Mouse (Mus musculus) forebrain, embryonic 13.5 days (tissue): ENCODE data around the gene Rps11. TPM values are rescaled to one million over a fixed set of nuclear protein-coding genes. Genes with fewer than 3 reads are reported as not detected.
"Not testable (repeated sequence)": the region's sequence is repeated elsewhere in the genome, so short reads cannot be mapped to it uniquely, and the experiment has no call there.

Experiments used
- ATAC-seq: fragments of 200-750 bp; cut with Nextera tagmentation; 2 replicates; pipeline ENCODE4 v1.8.0; 2017
- H3K27ac ChIP-seq: fragments of 300-500 bp; sonication (generic); 2 replicates; pipeline ENCODE4 v1.5.1; 2015; ENCODE audit warnings: inconsistent platforms, mild to moderate bottlenecking, moderate library complexity
- H3K27me3 ChIP-seq: fragments of 300-500 bp; sonication (generic); 2 replicates; pipeline ENCODE4 v1.6.1; 2015; ENCODE audit warnings: mild to moderate bottlenecking, inconsistent platforms
- H3K36me3 ChIP-seq: fragments of 300-500 bp; sonication (generic); 2 replicates; pipeline ENCODE4 v1.6.1; 2015; ENCODE audit warnings: mild to moderate bottlenecking, inconsistent platforms; ENCODE audit not compliant: poor library complexity, severe bottlenecking
- H3K4me1 ChIP-seq: fragments of 300-500 bp; sonication (generic); 2 replicates; pipeline ENCODE4 v1.6.1; 2015; ENCODE audit warnings: inconsistent platforms
- H3K4me2 ChIP-seq: fragments of 300-500 bp; sonication (generic); 2 replicates; pipeline ENCODE4 v1.6.1; 2015; ENCODE audit warnings: inconsistent platforms, mild to moderate bottlenecking, moderate library complexity
- H3K4me3 ChIP-seq: fragments of 300-500 bp; sonication (generic); 2 replicates; pipeline ENCODE4 v1.5.1; 2015; ENCODE audit warnings: mild to moderate bottlenecking, inconsistent platforms
- H3K9ac ChIP-seq: fragments of 300-500 bp; sonication (generic); 2 replicates; pipeline ENCODE4 v1.6.1; 2015; ENCODE audit warnings: mild to moderate bottlenecking, inconsistent platforms
- H3K9me3 ChIP-seq: fragments of 300-500 bp; sonication (generic); replicated peaks from 2 replicates; pipeline ENCODE4 v1.6.1; 2016; ENCODE audit warnings: inconsistent platforms
- WGBS: fragments of 180-500 bp; shearing (Covaris S2); methylation state at CpG from one replicate; pipeline ENCODE4 v1.1.7; 2015; 5-methylcytosine and 5-hydroxymethylcytosine counted together
- polyA plus RNA-seq: library from polyadenylated mRNA; unstranded; fragments of >200 nt; fragmentation: Nextera tagmentation; extraction: Ambion mirVana; gene quantifications from 2 replicates; pipeline ENCODE4 v1.2.1, GENCODE M21; 2015

Rps11 gene
- polyA plus RNA-seq = 1,342 and 1,406 TPM in 2 replicates

GRCm38 (mm10) chr7:45124224-45125143, at the start of gene Rps11:
Gene Rps11, minus strand, starts transcription at chr7:45124439.
- H3K27me3 ChIP-seq = no peaks in the 10 kb centered on the region
- no peaks in the 10 kb centered on the region for H3K9me3 ChIP-seq
- peaks cover 52% of the 10 kb centered on the region for H3K4me1 ChIP-seq
- peak; percentile 86 for ATAC-seq
- under 1% methylated on average over 59 of the region's 59 CpGs for WGBS
- H3K9ac ChIP-seq = peak within 1 kb of the TSS; percentile 99
- peak within 1 kb of the TSS; percentile 97 for H3K4me3 ChIP-seq
- H3K4me2 ChIP-seq = peak within 1 kb of the TSS; percentile 77
- H3K27ac ChIP-seq = peak within 1 kb of the TSS; percentile 89
- peaks cover 64% of the 10 kb centered on the region for H3K36me3 ChIP-seq

- H3K36me3 ChIP-seq, H3K9ac ChIP-seq, H3K27ac ChIP-seq, H3K4me3 ChIP-seq, ATAC-seq, H3K4me2 ChIP-seq, H3K9me3 ChIP-seq: not testable (repeated sequence)
- 69% methylated on average over 1 of the region's 1 CpGs for WGBS
- peaks cover 92% of the 10 kb centered on the region for H3K27me3 ChIP-seq
- peaks cover 15% of the 10 kb centered on the region for H3K4me1 ChIP-seq
Observed at GRCm38 (mm10) chr7:45173772-45174171, 49.5 kb upstream of the Rps11 start.

- H3K9me3 ChIP-seq = no peaks in the 10 kb centered on the region; the same call in 1 of the 2 replicates
- H3K4me1 ChIP-seq = peaks cover 23% of the 10 kb centered on the region
- no peak overlapping the region for H3K4me3 ChIP-seq
- peaks cover 92% of the 10 kb centered on the region for H3K27me3 ChIP-seq
- H3K36me3 ChIP-seq = no peaks in the 10 kb centered on the region
- WGBS = 55% methylated on average over 7 of the region's 7 CpGs
- H3K4me2 ChIP-seq = no peak overlapping the region
- ATAC-seq = no peak
- H3K27ac ChIP-seq = no peak overlapping the region
- H3K9ac ChIP-seq = no peak overlapping the region
Observed at GRCm38 (mm10) chr7:45172974-45173373, 48.7 kb upstream of the Rps11 start.

GRCm38 (mm10) chr7:45169495-45169894, 45.3 kb upstream of the Rps11 start:
- Histone ChIP-seq H3K27me3 (peaks cover 92% of the 10 kb centered on the region), H3K9ac (no peak overlapping the region), H3K9me3 (no peaks in the 10 kb centered on the region; the same call in 1 of the 2 replicates), H3K36me3 (no peaks in the 10 kb centered on the region), H3K27ac (no peak overlapping the region), H3K4me2 (no peak overlapping the region), H3K4me3 (no peak overlapping the region), H3K4me1 (peaks cover 22% of the 10 kb centered on the region)
- WGBS = 95% methylated on average over 3 of the region's 3 CpGs
- ATAC-seq = no peak

- Histone ChIP-seq H3K9ac (peak overlapping the region; percentile 26; the same call in 1 of the 2 replicates), H3K4me2 (peak overlapping the region; percentile 38), H3K36me3 (no peaks in the 10 kb centered on the region), H3K9me3 (no peaks in the 10 kb centered on the region; the same call in 1 of the 2 replicates), H3K4me3 (peak overlapping the region; percentile 16; the same call in 1 of the 2 replicates), H3K27me3 (peaks cover 93% of the 10 kb centered on the region), H3K27ac (no peak overlapping the region), H3K4me1 (peaks cover 26% of the 10 kb centered on the region)
- WGBS = 3% methylated on average over 23 of the region's 24 CpGs
- no peak for ATAC-seq
Observed at GRCm38 (mm10) chr7:45168656-45169055, 44.4 kb upstream of the Rps11 start.

- Histone ChIP-seq H3K36me3 (no peaks in the 10 kb centered on the region), H3K4me1 (peaks cover 29% of the 10 kb centered on the region), H3K9me3 (no peaks in the 10 kb centered on the region; the same call in 1 of the 2 replicates), H3K4me3 (peak overlapping the region; percentile 16), H3K27me3 (peaks cover 96% of the 10 kb centered on the region), H3K27ac (peak overlapping the region; percentile 37), H3K9ac (peak overlapping the region; percentile 51), H3K4me2 (peak overlapping the region; percentile 38)
- 2% methylated on average over 19 of the region's 19 CpGs for WGBS
- ATAC-seq = no peak
Observed at GRCm38 (mm10) chr7:45167761-45168445, 43.7 kb upstream of the Rps11 start.

- ATAC-seq = no peak
- Histone ChIP-seq H3K27me3 (peaks cover 94% of the 10 kb centered on the region), H3K9me3 (no peaks in the 10 kb centered on the region; the same call in 1 of the 2 replicates), H3K27ac (peak overlapping the region; percentile 37), H3K36me3 (no peaks in the 10 kb centered on the region), H3K9ac (no peak overlapping the region), H3K4me1 (peaks cover 36% of the 10 kb centered on the region), H3K4me2 (peak overlapping the region; percentile 38), H3K4me3 (peak overlapping the region; percentile 16)
- WGBS = 15% methylated on average over 10 of the region's 10 CpGs
Observed at GRCm38 (mm10) chr7:45166950-45167401, 42.7 kb upstream of the Rps11 start.

GRCm38 (mm10) chr7:45165701-45166100, 41.5 kb upstream of the Rps11 start:
- peaks cover 84% of the 10 kb centered on the region for H3K27me3 ChIP-seq
- no peaks in the 10 kb centered on the region for H3K36me3 ChIP-seq
- peak overlapping the region; percentile 65 for H3K4me2 ChIP-seq
- no peak overlapping the region for H3K27ac ChIP-seq
- ATAC-seq = no peak
- H3K4me1 ChIP-seq = peaks cover 36% of the 10 kb centered on the region
- H3K9me3 ChIP-seq = no peaks in the 10 kb centered on the region; the same call in 1 of the 2 replicates
- WGBS = 42% methylated on average over 11 of the region's 11 CpGs
- no peak overlapping the region for H3K9ac ChIP-seq
- H3K4me3 ChIP-seq = peak overlapping the region; percentile 50

GRCm38 (mm10) chr7:45164833-45165232, 40.6 kb upstream of the Rps11 start:
- H3K4me3 ChIP-seq = peak overlapping the region; percentile 50
- H3K9me3 ChIP-seq = no peaks in the 10 kb centered on the region; the same call in 1 of the 2 replicates
- peaks cover 76% of the 10 kb centered on the region for H3K27me3 ChIP-seq
- ATAC-seq = no peak
- peaks cover 36% of the 10 kb centered on the region for H3K4me1 ChIP-seq
- no peak overlapping the region for H3K27ac ChIP-seq
- H3K9ac ChIP-seq = peak overlapping the region; percentile 68; the same call in 1 of the 2 replicates
- H3K4me2 ChIP-seq = peak overlapping the region; percentile 65
- 63% methylated on average over 5 of the region's 5 CpGs for whole genome bisulfite sequencing
- H3K36me3 ChIP-seq = peaks cover 5% of the 10 kb centered on the region; the same call in 1 of the 2 replicates

GRCm38 (mm10) chr7:45163735-45164490, 39.7 kb upstream of the Rps11 start, which contains the start of gene Slc17a7:
Gene Slc17a7, plus strand, starts transcription at chr7:45163949.
- H3K4me1 ChIP-seq = peaks cover 35% of the 10 kb centered on the region
- H3K27me3 ChIP-seq = peaks cover 67% of the 10 kb centered on the region
- H3K27ac ChIP-seq = peak within 1 kb of the TSS; percentile 25; the same call in 1 of the 2 replicates
- H3K4me3 ChIP-seq = peak within 1 kb of the TSS; percentile 50
- no peak for ATAC-seq
- H3K9ac ChIP-seq = peak within 1 kb of the TSS; percentile 68
- H3K36me3 ChIP-seq = peaks cover 13% of the 10 kb centered on the region
- H3K4me2 ChIP-seq = peak within 1 kb of the TSS; percentile 65
- H3K9me3 ChIP-seq = no peaks in the 10 kb centered on the region
- WGBS = 1% methylated on average over 39 of the region's 41 CpGs

- H3K27me3 ChIP-seq = peaks cover 59% of the 10 kb centered on the region
- H3K4me2 ChIP-seq = peak overlapping the region; percentile 65; the same call in 1 of the 2 replicates
- no peak overlapping the region for H3K27ac ChIP-seq
- H3K36me3 ChIP-seq = peaks cover 21% of the 10 kb centered on the region
- H3K4me1 ChIP-seq = peaks cover 27% of the 10 kb centered on the region
- peak overlapping the region; percentile 50; the same call in 1 of the 2 replicates for H3K4me3 ChIP-seq
- no peak overlapping the region for H3K9ac ChIP-seq
- no peaks in the 10 kb centered on the region for H3K9me3 ChIP-seq
- ATAC-seq = no peak
- 75% methylated on average over 9 of the region's 9 CpGs for WGBS
Observed at GRCm38 (mm10) chr7:45162996-45163615, 38.9 kb upstream of the Rps11 start.
